Mouse (Mus musculus) retina, postnatal 7 days (tissue): ENCODE measurements around the gene Fbn1.

ENCODE experiments used
- DNase-seq: peaks from one replicate; pipeline ENCODE4 v3.0.0-alpha.2; 2012; ENCODE audit warnings: low read depth, low spot score

Gene Fbn1

GRCm38 (mm10) chr2:125456059-125456789 lies 51.6 kb downstream of the Fbn1 start:
- DNase-seq: no peak

GRCm38 (mm10) chr2:125454781-125455180 lies 53.0 kb downstream of the Fbn1 start:
- no peak for DNase-seq

GRCm38 (mm10) chr2:125452369-125453097 lies 55.3 kb downstream of the Fbn1 start:
- no peak for DNase-seq

GRCm38 (mm10) chr2:125449361-125449760 lies 58.4 kb downstream of the Fbn1 start:
- DNase-seq: no peak

- DNase-seq: no peak
Measured at GRCm38 (mm10) chr2:125448881-125449280, 58.9 kb downstream of the Fbn1 start.

- no peak for DNase-seq
Measured at GRCm38 (mm10) chr2:125447274-125447898, 60.4 kb downstream of the Fbn1 start.

- no peak for DNase-seq
Measured at GRCm38 (mm10) chr2:125438381-125438780, 69.4 kb downstream of the Fbn1 start.

- DNase-seq: no peak
Measured at GRCm38 (mm10) chr2:125436240-125436639, 71.6 kb downstream of the Fbn1 start.

GRCm38 (mm10) chr2:125433524-125433923 lies 74.3 kb downstream of the Fbn1 start:
- DNase-seq: no peak

- DNase-seq: no peak
Measured at GRCm38 (mm10) chr2:125431491-125431890, 76.3 kb downstream of the Fbn1 start.

GRCm38 (mm10) chr2:125428811-125429438 lies 78.9 kb downstream of the Fbn1 start:
- no peak for DNase-seq

GRCm38 (mm10) chr2:125420604-125421003 lies 87.2 kb downstream of the Fbn1 start:
- DNase-seq: no peak

- no peak for DNase-seq
Measured at GRCm38 (mm10) chr2:125419681-125420080, 88.1 kb downstream of the Fbn1 start.

- no peak for DNase-seq
Measured at GRCm38 (mm10) chr2:125418546-125418945, 89.2 kb downstream of the Fbn1 start.

GRCm38 (mm10) chr2:125416541-125417245 lies 91.1 kb downstream of the Fbn1 start:
- DNase-seq: no peak

GRCm38 (mm10) chr2:125412351-125412750 lies 95.4 kb downstream of the Fbn1 start:
- DNase-seq: no peak

- no peak for DNase-seq
Measured at GRCm38 (mm10) chr2:125411777-125412176, 96.0 kb downstream of the Fbn1 start.

- DNase-seq: no peak
Measured at GRCm38 (mm10) chr2:125404509-125405105, 103.2 kb downstream of the Fbn1 start.

- no peak for DNase-seq
Measured at GRCm38 (mm10) chr2:125402276-125402675, 105.5 kb downstream of the Fbn1 start.

- no peak for DNase-seq
Measured at GRCm38 (mm10) chr2:125400121-125400520, 107.7 kb downstream of the Fbn1 start.

- DNase-seq: no peak
Measured at GRCm38 (mm10) chr2:125397796-125398195, 110.0 kb downstream of the Fbn1 start.
